Mouse (Mus musculus) limb, embryonic 15.5 days (tissue): ENCODE measurements around the gene 4930432K21Rik. TPM values are rescaled to one million over a fixed set of nuclear protein-coding genes. Genes with fewer than 3 reads are reported as not detected.

ENCODE experiments used
- ATAC-seq: fragments of 200-750 bp; cut with Nextera tagmentation; 2 replicates; pipeline ENCODE4 v1.8.0; 2017; ENCODE audit warnings: low read depth, moderate TSS enrichment; ENCODE audit not compliant: insufficient number of reproducible peaks, low FRiP score, low TSS enrichment
- H3K27ac ChIP-seq: fragments of 300-500 bp; sonication (generic); 2 replicates; pipeline ENCODE4 v1.5.1; 2015; ENCODE audit warnings: moderate library complexity, mild to moderate bottlenecking, inconsistent platforms
- H3K27me3 ChIP-seq: fragments of 300-500 bp; sonication (generic); 2 replicates; pipeline ENCODE4 v1.6.1; 2015; ENCODE audit warnings: inconsistent platforms
- H3K36me3 ChIP-seq: fragments of 300-500 bp; sonication (generic); 2 replicates; pipeline ENCODE4 v1.6.1; 2015; ENCODE audit warnings: inconsistent platforms
- H3K4me1 ChIP-seq: fragments of 300-500 bp; sonication (generic); 2 replicates; pipeline ENCODE4 v1.6.1; 2015; ENCODE audit warnings: inconsistent platforms
- H3K4me2 ChIP-seq: fragments of 300-500 bp; sonication (generic); 2 replicates; pipeline ENCODE4 v1.6.1; 2015; ENCODE audit warnings: mild to moderate bottlenecking, inconsistent platforms
- H3K4me3 ChIP-seq: fragments of 300-500 bp; sonication (generic); 2 replicates; pipeline ENCODE4 v1.5.1; 2015; ENCODE audit warnings: mild to moderate bottlenecking, inconsistent platforms
- H3K9ac ChIP-seq: fragments of 300-500 bp; sonication (generic); 2 replicates; pipeline ENCODE4 v1.6.1; 2015; ENCODE audit warnings: inconsistent platforms
- H3K9me3 ChIP-seq: fragments of 300-500 bp; sonication (generic); 2 replicates; pipeline ENCODE4 v1.6.1; 2016; ENCODE audit warnings: inconsistent platforms
- WGBS: fragments of 180-500 bp; shearing (Covaris S2); methylation state at CpG from one replicate; pipeline ENCODE4 v1.1.7; 2015; 5-methylcytosine and 5-hydroxymethylcytosine counted together
- polyA plus RNA-seq: library from polyadenylated mRNA; unstranded; fragments of >200 nt; fragmentation: Nextera tagmentation; extraction: Ambion mirVana; gene quantifications from 2 replicates; pipeline ENCODE4 v1.2.1, GENCODE M21; 2015

The 4930432K21Rik gene
- polyA plus RNA-seq, 1 experiment from 2014 or later = 1.1 TPM

DNA sequence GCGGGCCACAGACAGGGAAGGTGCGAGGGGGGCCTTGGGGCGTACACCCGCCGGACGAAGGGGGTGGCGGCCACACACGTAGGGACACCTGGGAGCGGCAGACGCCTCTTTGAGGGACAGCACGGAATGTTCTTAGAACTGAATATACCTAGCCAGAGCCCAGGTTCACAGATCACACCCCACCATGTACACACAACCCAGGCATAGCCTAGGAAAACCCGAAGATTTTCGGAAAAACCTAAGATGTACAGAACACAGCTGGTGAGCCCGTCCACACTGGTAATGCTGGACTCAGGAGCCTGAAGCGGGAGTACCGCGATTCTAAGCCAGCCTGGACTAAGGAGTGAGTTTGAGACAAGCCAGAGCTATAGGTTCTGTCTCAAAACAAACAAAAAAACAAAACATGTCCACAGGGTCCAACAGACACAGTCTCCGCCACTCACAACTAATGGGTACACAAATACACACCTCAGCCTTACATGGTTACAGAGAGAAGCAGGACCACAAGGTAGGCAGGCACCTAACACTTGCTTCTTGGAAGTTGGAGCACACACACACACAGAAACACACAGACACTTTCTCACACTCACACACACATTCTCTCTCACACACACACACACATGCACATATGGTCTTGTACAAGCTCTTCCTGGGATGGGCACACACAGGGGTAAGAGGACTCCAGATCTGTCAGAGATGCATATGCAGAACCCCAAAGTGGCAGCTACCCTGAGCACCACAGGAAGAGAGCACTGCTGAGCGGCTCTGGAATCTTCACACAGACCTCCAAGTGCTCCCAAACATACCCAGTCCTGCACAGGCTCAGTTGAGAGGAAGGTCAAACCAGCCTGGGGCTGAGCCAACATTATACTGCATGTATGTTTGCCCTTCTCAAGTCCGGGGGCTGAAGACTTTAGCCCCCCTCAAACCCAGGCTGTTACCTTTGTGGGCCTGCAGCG is 36.5 kb downstream of the 4930432K21Rik start:
- H3K36me3 ChIP-seq = no peaks in the 10 kb centered on the region
- peak overlapping the region; percentile 90 for H3K27ac ChIP-seq
- H3K4me1 ChIP-seq = peaks cover 56% of the 10 kb centered on the region
- 12% methylated on average over 21 of the region's 21 CpGs for WGBS
- peak overlapping the region; percentile 65 for H3K4me3 ChIP-seq
- peak overlapping the region; percentile 93 for H3K9ac ChIP-seq
- peak overlapping the region; percentile 75 for H3K4me2 ChIP-seq
- no peaks in the 10 kb centered on the region for H3K27me3 ChIP-seq
- ATAC-seq = no peak
- H3K9me3 ChIP-seq = no peaks in the 10 kb centered on the region

DNA sequence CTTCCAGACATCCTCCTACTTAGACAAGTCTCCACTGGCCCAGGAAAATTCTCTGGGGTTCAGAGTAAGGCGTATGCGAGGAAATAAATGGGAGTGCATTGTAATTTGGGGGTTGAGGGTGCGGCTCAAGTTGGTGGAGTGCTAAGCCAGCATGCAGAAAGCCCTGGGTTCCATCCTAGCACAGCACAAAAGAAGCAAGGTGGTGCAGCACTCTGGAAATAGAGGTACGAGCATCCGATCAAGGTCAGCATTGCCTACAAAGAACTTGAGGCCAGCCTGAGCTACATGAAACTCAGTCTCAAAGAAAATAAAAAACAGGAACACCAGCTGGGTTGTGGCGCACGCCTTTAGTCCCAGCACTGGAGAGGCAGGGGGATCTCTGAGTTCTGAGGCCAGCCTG is 37.3 kb downstream of the 4930432K21Rik start, which contains the start of gene Nanos3:
Gene Nanos3, minus strand, starts transcription at position 101 of the 400 bp plus-strand sequence.
- WGBS = 86% methylated on average over 7 of the region's 7 CpGs
- H3K9ac ChIP-seq = peak within 1 kb of the TSS; percentile 93
- no peak for ATAC-seq
- peaks cover 51% of the 10 kb centered on the region for H3K4me1 ChIP-seq
- peak within 1 kb of the TSS; percentile 90 for H3K27ac ChIP-seq
- peak within 1 kb of the TSS; percentile 75 for H3K4me2 ChIP-seq
- no peaks in the 10 kb centered on the region for H3K27me3 ChIP-seq
- peak within 1 kb of the TSS; percentile 65 for H3K4me3 ChIP-seq
- H3K36me3 ChIP-seq = no peaks in the 10 kb centered on the region
- no peaks in the 10 kb centered on the region for H3K9me3 ChIP-seq

DNA sequence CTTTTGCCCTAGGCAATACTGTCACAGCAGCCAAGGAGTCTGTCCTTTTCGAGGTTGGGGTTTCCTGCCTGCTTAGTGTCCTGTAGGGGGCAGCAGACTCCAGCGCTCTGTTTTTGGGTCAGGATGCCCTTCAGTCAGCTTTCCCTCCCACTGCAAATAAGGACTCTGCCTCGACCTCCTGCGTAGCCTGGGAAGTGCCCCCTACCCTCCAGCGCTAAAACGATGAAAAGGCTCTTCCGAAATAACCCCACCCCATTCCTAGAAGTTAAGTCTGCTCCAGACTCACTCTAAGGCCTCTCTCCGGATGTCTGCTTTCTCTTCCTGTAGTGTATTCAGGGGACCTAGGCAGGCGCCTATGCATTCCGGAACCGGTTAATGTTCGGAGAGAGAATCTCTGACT is 38.7 kb downstream of the 4930432K21Rik start:
- 0 out of 2 replicates have a peak, but pooled peaks have one; percentile 20 for ATAC-seq
- WGBS = 1% methylated on average over 12 of the region's 12 CpGs
- H3K27ac ChIP-seq = peak overlapping the region; percentile 69
- no peaks in the 10 kb centered on the region for H3K27me3 ChIP-seq
- H3K4me2 ChIP-seq = peak overlapping the region; percentile 81
- peak overlapping the region; percentile 26 for H3K9ac ChIP-seq
- H3K36me3 ChIP-seq = no peaks in the 10 kb centered on the region
- H3K9me3 ChIP-seq = no peaks in the 10 kb centered on the region
- H3K4me3 ChIP-seq = peak overlapping the region; percentile 42
- peaks cover 42% of the 10 kb centered on the region for H3K4me1 ChIP-seq

DNA sequence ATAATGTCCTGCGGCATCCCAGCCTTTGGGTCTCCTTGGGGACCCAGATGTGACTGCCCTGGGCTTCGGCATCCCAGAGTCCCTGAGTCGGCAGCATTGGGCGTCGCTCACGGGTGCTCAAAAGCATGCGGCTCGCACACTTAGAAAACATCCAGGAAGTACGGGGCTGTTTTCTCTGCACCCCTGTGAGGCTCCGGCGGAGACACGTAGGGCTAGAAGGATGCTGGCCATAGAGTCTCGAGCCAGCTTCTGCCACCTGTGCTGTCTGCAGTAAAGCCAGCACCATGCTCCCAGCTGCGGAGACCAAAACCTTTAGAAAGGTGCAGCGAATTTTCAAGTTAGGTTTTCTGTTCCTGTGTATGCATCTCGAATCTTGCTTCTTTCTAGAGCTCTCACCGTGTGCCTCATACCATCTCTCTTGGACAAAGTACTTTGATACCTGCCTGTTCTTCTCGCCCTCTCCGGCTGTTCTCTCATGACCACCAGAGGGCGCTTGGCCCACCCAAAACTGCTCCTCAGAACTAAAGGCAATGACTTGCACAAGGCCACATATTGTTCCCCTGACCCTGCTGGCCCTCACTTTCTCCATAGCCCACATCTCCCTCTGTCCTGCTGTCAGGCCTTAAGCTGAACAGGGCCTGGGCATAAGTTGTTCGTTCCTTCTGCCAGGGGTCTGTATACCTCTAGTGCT is 39.4 kb downstream of the 4930432K21Rik start:
- peak overlapping the region; percentile 81 for H3K4me2 ChIP-seq
- H3K4me1 ChIP-seq = peaks cover 47% of the 10 kb centered on the region
- H3K27ac ChIP-seq = peak overlapping the region; percentile 69
- H3K9ac ChIP-seq = peak overlapping the region; percentile 26
- no peaks in the 10 kb centered on the region for H3K9me3 ChIP-seq
- no peaks in the 10 kb centered on the region for H3K27me3 ChIP-seq
- H3K4me3 ChIP-seq = peak overlapping the region; percentile 42
- 5% methylated on average over 21 of the region's 21 CpGs for WGBS
- ATAC-seq = no peak
- H3K36me3 ChIP-seq = no peaks in the 10 kb centered on the region

DNA sequence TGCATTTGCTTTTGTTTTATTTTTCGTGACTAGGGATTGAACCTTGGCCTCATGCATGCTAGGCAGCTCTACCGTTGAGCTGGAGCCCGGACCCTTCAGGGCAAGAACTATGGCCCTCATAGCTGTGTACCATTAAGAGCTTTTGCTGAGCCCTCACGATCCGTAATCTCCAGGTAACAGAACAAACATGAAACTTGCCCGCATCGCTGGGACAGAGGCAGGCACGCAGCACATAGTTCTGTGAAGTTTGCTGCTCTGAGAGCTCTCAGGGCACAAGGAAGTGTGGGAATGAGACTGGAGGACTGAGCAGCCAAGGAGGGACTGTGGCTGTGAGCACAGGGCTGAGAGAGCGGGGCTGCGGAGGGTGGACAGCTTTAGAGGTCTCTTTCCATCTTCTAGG is 40.8 kb downstream of the 4930432K21Rik start:
- Histone ChIP-seq H3K27me3 (no peaks in the 10 kb centered on the region), H3K36me3 (no peaks in the 10 kb centered on the region), H3K4me1 (peaks cover 50% of the 10 kb centered on the region), H3K9me3 (no peaks in the 10 kb centered on the region), H3K4me3 (no peak overlapping the region), H3K27ac (no peak overlapping the region), H3K9ac (no peak overlapping the region), H3K4me2 (no peak overlapping the region)
- WGBS = 82% methylated on average over 10 of the region's 10 CpGs
- no peak for ATAC-seq

DNA sequence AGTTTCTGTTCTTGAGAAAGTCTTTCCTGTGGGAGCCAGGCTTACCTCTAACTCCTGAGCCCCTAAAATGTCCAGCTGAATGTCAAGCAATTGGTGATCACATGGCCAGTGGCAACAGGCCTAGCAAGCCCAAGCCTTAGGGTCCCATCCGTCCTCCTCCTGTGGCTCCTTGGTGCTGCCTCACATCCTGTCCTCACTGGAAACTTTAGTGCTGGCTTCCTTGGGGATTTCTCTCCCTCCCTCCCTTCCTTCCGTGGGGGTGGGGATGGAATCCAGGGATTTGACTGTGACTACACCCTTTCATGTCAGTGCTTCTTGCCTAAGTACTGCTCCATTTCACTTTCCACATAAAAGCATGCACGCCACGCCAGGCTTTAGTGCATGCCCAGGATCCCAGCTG is 41.8 kb downstream of the 4930432K21Rik start:
- no peaks in the 10 kb centered on the region for H3K27me3 ChIP-seq
- no peaks in the 10 kb centered on the region for H3K36me3 ChIP-seq
- H3K4me1 ChIP-seq = peaks cover 43% of the 10 kb centered on the region
- peak overlapping the region; percentile 22; the same call in 1 of the 2 replicates for H3K27ac ChIP-seq
- H3K9ac ChIP-seq = no peak overlapping the region
- ATAC-seq = no peak
- H3K4me3 ChIP-seq = no peak overlapping the region
- no peaks in the 10 kb centered on the region for H3K9me3 ChIP-seq
- no peak overlapping the region for H3K4me2 ChIP-seq
- WGBS = 38% methylated on average over 4 of the region's 4 CpGs

DNA sequence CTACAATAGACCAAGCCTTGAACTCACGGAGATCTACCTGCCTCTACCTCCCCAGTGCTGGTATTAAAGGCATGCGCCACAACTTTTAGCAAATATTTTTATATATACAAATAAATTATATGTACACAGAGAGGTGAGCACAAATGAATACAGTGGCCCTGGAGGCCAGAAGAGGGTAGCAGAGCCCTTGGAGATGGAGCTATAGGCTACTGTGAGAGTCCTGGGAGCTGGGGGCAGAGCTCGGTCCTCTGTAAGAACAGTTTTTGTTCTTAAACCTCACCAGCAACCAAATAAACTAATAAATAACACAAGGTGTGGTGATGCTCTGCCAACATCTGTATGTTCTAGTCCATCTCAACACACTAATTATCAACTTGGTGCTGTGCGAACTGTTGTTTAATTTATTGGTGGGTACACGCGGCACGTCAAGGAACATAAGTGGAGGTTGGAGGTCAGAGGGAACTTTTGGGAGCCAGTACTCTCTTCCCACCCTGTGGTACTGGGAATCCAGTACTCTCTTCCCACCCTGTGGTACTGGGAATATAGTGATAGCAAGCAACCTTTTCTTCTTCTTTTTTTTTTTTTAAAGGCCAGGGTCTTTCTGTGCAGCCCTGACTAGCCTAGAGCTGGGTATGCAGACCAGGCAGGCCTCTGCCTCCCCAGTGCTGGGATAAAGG is 42.5 kb downstream of the 4930432K21Rik start:
- no peak for ATAC-seq
- no peaks in the 10 kb centered on the region for H3K36me3 ChIP-seq
- no peaks in the 10 kb centered on the region for H3K27me3 ChIP-seq
- no peak overlapping the region for H3K9ac ChIP-seq
- H3K27ac ChIP-seq = peak overlapping the region; percentile 22; the same call in 1 of the 2 replicates
- 89% methylated on average over 7 of the region's 7 CpGs for whole genome bisulfite sequencing
- H3K4me2 ChIP-seq = no peak overlapping the region
- H3K4me3 ChIP-seq = no peak overlapping the region
- no peaks in the 10 kb centered on the region for H3K9me3 ChIP-seq
- peaks cover 39% of the 10 kb centered on the region for H3K4me1 ChIP-seq

DNA sequence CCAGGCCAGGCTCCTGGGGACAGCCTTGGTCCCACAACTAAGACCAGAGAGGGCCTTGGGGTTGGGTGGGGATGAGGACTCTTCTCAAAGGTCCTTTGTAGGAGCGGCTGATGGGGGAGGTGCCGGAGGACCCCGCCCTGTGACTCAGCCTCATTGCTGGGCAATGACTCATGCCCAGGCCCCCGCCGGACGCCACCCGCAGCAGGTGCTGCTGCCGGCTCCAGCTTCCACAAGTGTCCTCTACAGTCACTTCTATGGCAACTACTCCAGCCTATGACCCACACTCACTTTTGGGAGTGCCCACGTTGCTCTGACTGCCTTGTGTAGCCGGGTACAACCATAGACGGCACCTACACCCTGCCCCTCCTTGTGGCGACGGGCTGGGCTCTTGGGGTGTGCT is 44.2 kb downstream of the 4930432K21Rik start:
- peak; percentile 72 for ATAC-seq
- 22% methylated on average over 13 of the region's 13 CpGs for WGBS
- Histone ChIP-seq H3K4me3 (peak overlapping the region; percentile 27), H3K36me3 (no peaks in the 10 kb centered on the region), H3K4me2 (peak overlapping the region; percentile 49), H3K9ac (no peak overlapping the region), H3K9me3 (no peaks in the 10 kb centered on the region), H3K27me3 (no peaks in the 10 kb centered on the region), H3K4me1 (peaks cover 33% of the 10 kb centered on the region), H3K27ac (peak overlapping the region; percentile 90)

DNA sequence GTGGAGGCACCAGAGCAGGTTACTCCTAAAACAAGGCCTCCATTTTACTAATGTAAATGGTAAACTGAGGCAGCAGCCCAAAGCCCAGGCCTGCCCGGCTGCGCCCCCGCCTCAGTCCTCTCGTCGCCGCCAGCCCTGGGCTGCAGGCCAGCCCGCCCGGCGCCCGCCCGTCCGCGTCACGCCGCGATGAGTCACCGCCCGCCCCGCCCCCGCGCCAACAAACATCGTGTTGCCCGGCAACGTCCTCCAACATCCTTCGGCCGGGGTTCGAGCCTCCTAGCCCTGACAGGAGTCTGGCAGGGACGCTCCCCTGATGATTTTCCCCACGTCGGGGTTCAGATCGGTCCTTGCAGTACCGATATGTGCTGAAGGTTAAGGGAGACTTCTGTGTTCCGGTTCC is 44.7 kb downstream of the 4930432K21Rik start:
- Histone ChIP-seq H3K4me3 (peak overlapping the region; percentile 27), H3K9ac (no peak overlapping the region), H3K27ac (peak overlapping the region; percentile 90), H3K36me3 (no peaks in the 10 kb centered on the region), H3K4me1 (peaks cover 29% of the 10 kb centered on the region), H3K27me3 (no peaks in the 10 kb centered on the region), H3K4me2 (peak overlapping the region; percentile 49), H3K9me3 (no peaks in the 10 kb centered on the region)
- 3% methylated on average over 33 of the region's 33 CpGs for WGBS
- ATAC-seq = peak; percentile 53

DNA sequence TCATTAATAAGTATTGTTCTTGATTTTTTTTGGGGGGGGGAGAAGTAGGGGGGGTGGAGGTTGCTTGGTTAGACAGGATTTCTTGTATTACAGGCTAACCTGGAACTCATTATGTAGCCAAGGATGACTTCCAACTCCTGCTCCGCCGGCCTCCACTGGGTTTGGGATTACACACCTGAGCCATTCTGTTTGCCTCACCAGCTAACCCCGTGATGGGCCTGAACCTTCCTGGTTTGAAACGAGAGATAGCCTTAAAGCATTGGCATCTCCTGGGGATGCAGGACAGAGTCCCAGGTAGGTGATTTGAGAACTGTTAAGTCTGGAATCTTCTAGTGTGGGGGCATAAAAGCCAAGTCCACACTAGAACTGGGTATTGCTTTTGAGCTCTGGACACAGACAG is 45.3 kb downstream of the 4930432K21Rik start:
- H3K9me3 ChIP-seq = no peaks in the 10 kb centered on the region
- H3K9ac ChIP-seq = no peak overlapping the region
- WGBS = 35% methylated on average over 4 of the region's 4 CpGs
- peaks cover 35% of the 10 kb centered on the region for H3K4me1 ChIP-seq
- no peak overlapping the region for H3K4me3 ChIP-seq
- H3K27ac ChIP-seq = peak overlapping the region; percentile 64; the same call in 1 of the 2 replicates
- ATAC-seq = no peak
- H3K4me2 ChIP-seq = no peak overlapping the region
- no peaks in the 10 kb centered on the region for H3K36me3 ChIP-seq
- no peaks in the 10 kb centered on the region for H3K27me3 ChIP-seq

DNA sequence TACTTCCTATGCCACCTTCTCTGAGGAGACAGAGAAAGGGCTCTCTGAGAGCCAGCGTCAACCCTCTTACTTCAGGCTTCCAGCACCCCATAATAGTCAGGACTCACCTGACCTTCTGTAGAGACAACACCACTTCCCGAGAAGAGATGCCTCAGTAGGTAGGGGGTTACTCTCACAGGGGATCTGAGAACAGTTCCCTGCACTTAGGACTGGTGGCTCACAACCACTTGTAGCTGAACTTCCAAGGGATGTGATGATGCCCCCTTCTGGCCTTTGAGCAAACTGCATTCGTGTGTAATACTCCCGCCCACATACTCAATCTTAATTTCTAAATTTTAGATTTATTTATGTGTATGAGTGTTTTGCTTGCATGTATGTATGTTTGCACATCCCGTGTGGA is 45.7 kb downstream of the 4930432K21Rik start:
- Histone ChIP-seq H3K36me3 (no peaks in the 10 kb centered on the region), H3K9ac (no peak overlapping the region), H3K9me3 (no peaks in the 10 kb centered on the region), H3K4me1 (peaks cover 39% of the 10 kb centered on the region), H3K4me2 (no peak overlapping the region), H3K4me3 (no peak overlapping the region), H3K27me3 (no peaks in the 10 kb centered on the region), H3K27ac (peak overlapping the region; percentile 64; the same call in 1 of the 2 replicates)
- ATAC-seq = no peak
- WGBS = 81% methylated on average over 5 of the region's 5 CpGs
